In genomic region chr2:32636617-32637016, GRCm38 (mm10) we compare ENCODE assay signal across 12 mouse cellular contexts. TPM values are rescaled to one million over a fixed set of nuclear protein-coding genes. Genes with fewer than 3 reads are reported as not detected.
DNase-seq lines count a peak whose midpoint lies in the region; ATAC-seq and TF ChIP-seq lines count a peak whose summit lies in the region.
"Had no signal": no experiment of that assay in that cellular context is flagged by ENCODE, and none has a peak within 500 bp of the region (broad histone marks: within the 10 kb centered on the region; RNA-seq: fewer than 3 reads in every experiment).

No protein-coding gene starts in this region.

- no peak for TF ChIP-seq CTCF in kidney, postnatal 0 days (IDR thresholded peaks at IDR 0.05; ENCODE audit: low read depth)

- no peaks in the 10 kb centered on the region for H3K9me3 ChIP-seq in heart, embryonic 12.5 days (replicated peaks)
- no peaks in the 10 kb centered on the region for H3K9me3 ChIP-seq in kidney, postnatal 0 days (replicated peaks; ENCODE audit: low read length)
- H3K9me3 ChIP-seq in embryonic facial prominence, embryonic 12.5 days: no peaks in the 10 kb centered on the region
- no peaks in the 10 kb centered on the region for H3K9me3 ChIP-seq in limb, embryonic 13.5 days
- no peaks in the 10 kb centered on the region for H3K9me3 ChIP-seq in hindbrain, embryonic 12.5 days (replicated peaks)
- H3K9me3 ChIP-seq: forebrain, embryonic 10.5 days had no signal

- H3K36me3 ChIP-seq in heart, embryonic 12.5 days: peaks cover 34% of the 10 kb centered on the region
- no peaks in the 10 kb centered on the region for H3K36me3 ChIP-seq in kidney, postnatal 0 days (ENCODE audit: insufficient read depth, low read length)
- H3K36me3 ChIP-seq in embryonic facial prominence, embryonic 12.5 days: no peaks in the 10 kb centered on the region
- no peaks in the 10 kb centered on the region for H3K36me3 ChIP-seq in limb, embryonic 13.5 days
- no peaks in the 10 kb centered on the region for H3K36me3 ChIP-seq in hindbrain, embryonic 12.5 days
- H3K36me3 ChIP-seq: forebrain, embryonic 10.5 days had no signal

- no peak overlapping the region for H3K4me2 ChIP-seq in heart, embryonic 12.5 days
- no peak overlapping the region for H3K4me2 ChIP-seq in kidney, postnatal 0 days (ENCODE audit: low read length)
- H3K4me2 ChIP-seq in embryonic facial prominence, embryonic 12.5 days (replicated peaks): no peak overlapping the region
- no peak overlapping the region for H3K4me2 ChIP-seq in limb, embryonic 13.5 days (replicated peaks)
- H3K4me2 ChIP-seq in hindbrain, embryonic 12.5 days (replicated peaks): no peak overlapping the region

- H3K9ac ChIP-seq in heart, embryonic 12.5 days: no peak overlapping the region
- H3K9ac ChIP-seq in kidney, postnatal 0 days (ENCODE audit: low read depth, low read length): no peak overlapping the region
- no peak overlapping the region for H3K9ac ChIP-seq in embryonic facial prominence, embryonic 12.5 days
- H3K9ac ChIP-seq in limb, embryonic 13.5 days: no peak overlapping the region
- H3K9ac ChIP-seq in hindbrain, embryonic 12.5 days: no peak overlapping the region

- ATAC-seq in heart, embryonic 12.5 days (ENCODE audit: insufficient number of reproducible peaks, low FRiP score): no peak
- ATAC-seq in kidney, postnatal 0 days (replicated peaks; ENCODE audit: low FRiP score, low read depth): no peak
- ATAC-seq in embryonic facial prominence, embryonic 12.5 days (ENCODE audit: insufficient number of reproducible peaks, insufficient read depth, low FRiP score, low TSS enrichment): no peak
- no peak for ATAC-seq in limb, embryonic 13.5 days (ENCODE audit: low FRiP score, low read depth)
- no peak for ATAC-seq in hindbrain, embryonic 12.5 days (ENCODE audit: low FRiP score)

- no peak overlapping the region for H3K4me3 ChIP-seq in heart, embryonic 12.5 days
- H3K4me3 ChIP-seq in kidney, postnatal 0 days (replicated peaks; ENCODE audit: low read depth, low read length): no peak overlapping the region
- no peak overlapping the region for H3K4me3 ChIP-seq in embryonic facial prominence, embryonic 12.5 days
- no peak overlapping the region for H3K4me3 ChIP-seq in limb, embryonic 13.5 days
- H3K4me3 ChIP-seq in hindbrain, embryonic 12.5 days: no peak overlapping the region
- H3K4me3 ChIP-seq: forebrain, embryonic 10.5 days had no signal

- peak overlapping the region; percentile 40 for H3K27ac ChIP-seq in heart, embryonic 12.5 days (ENCODE audit: poor library complexity, severe bottlenecking)
- H3K27ac ChIP-seq in kidney, postnatal 0 days: 0 out of 2 replicates have a peak overlapping the region, but pooled peaks have one; percentile 70
- 0 out of 2 replicates have a peak overlapping the region, but pooled peaks have one; percentile 3 for H3K27ac ChIP-seq in embryonic facial prominence, embryonic 12.5 days
- peak overlapping the region; percentile 61; the same call in 1 of the 2 replicates for H3K27ac ChIP-seq in limb, embryonic 13.5 days
- H3K27ac ChIP-seq in hindbrain, embryonic 12.5 days: no peak overlapping the region
- H3K27ac ChIP-seq: forebrain, embryonic 10.5 days had no signal

- H3K27me3 ChIP-seq in heart, embryonic 12.5 days (replicated peaks): no peaks in the 10 kb centered on the region
- H3K27me3 ChIP-seq in kidney, postnatal 0 days (ENCODE audit: insufficient read depth, low read length): no peaks in the 10 kb centered on the region
- no peaks in the 10 kb centered on the region for H3K27me3 ChIP-seq in embryonic facial prominence, embryonic 12.5 days
- H3K27me3 ChIP-seq in limb, embryonic 13.5 days: no peaks in the 10 kb centered on the region
- H3K27me3 ChIP-seq in hindbrain, embryonic 12.5 days: no peaks in the 10 kb centered on the region

- H3K4me1 ChIP-seq in heart, embryonic 12.5 days (replicated peaks): peaks cover 57% of the 10 kb centered on the region
- H3K4me1 ChIP-seq in kidney, postnatal 0 days (replicated peaks; ENCODE audit: insufficient read depth, low read length): peaks cover 9% of the 10 kb centered on the region
- H3K4me1 ChIP-seq in embryonic facial prominence, embryonic 12.5 days: peaks cover 7% of the 10 kb centered on the region
- H3K4me1 ChIP-seq in limb, embryonic 13.5 days: peaks cover 10% of the 10 kb centered on the region
- H3K4me1 ChIP-seq in hindbrain, embryonic 12.5 days: peaks cover 15% of the 10 kb centered on the region

- DNase-seq in heart, postnatal 4 days: no peak
- DNase-seq in kidney, postnatal 0 days (ENCODE audit: low spot score): no peak
- DNase-seq in kidney, postnatal 14 days: no peak
- no peak for DNase-seq in right cerebral cortex, postnatal 36 days (ENCODE audit: low spot score in 2 of 2)
- DNase-seq: cerebellum, adult 11 months; kidney, postnatal 36 days had no signal

- 69% methylated on average over 7 of the region's 7 CpGs for WGBS in heart, embryonic 12.5 days
- 67% methylated on average over 7 of the region's 7 CpGs for WGBS in kidney, postnatal 0 days
- 73% methylated on average over 7 of the region's 7 CpGs for WGBS in embryonic facial prominence, embryonic 12.5 days
- WGBS in limb, embryonic 13.5 days: 74% methylated on average over 7 of the region's 7 CpGs
- WGBS in hindbrain, embryonic 12.5 days: 83% methylated on average over 7 of the region's 7 CpGs

RNA-seq across cellular contexts. Expression of gene Eng, which starts 9.8 kb away (rescaled TPM):
- polyA plus RNA-seq in heart, embryonic 12.5 days (2016; fragmentation: Nextera tagmentation; extraction: Ambion mirVana): 159 and 168 TPM in 2 replicates
- 100 to 1,000 TPM; 149 to 162 TPM for total RNA-seq in heart, postnatal 4 days (2021)
- 71.6 and 76.3 TPM in 2 replicates for polyA plus RNA-seq in kidney, postnatal 0 days (2015; fragmentation: Nextera tagmentation; extraction: Ambion mirVana)
- 32.1 and 36.4 TPM in 2 replicates for polyA plus RNA-seq in embryonic facial prominence, embryonic 12.5 days (2016; fragmentation: Nextera tagmentation; extraction: Ambion mirVana)
- 43.5 and 45.6 TPM in 2 replicates for polyA plus RNA-seq in limb, embryonic 13.5 days (2015; fragmentation: Nextera tagmentation; extraction: Ambion mirVana)
- polyA plus RNA-seq in hindbrain, embryonic 12.5 days (2016; fragmentation: Nextera tagmentation; extraction: Ambion mirVana): 31.6 and 32.1 TPM in 2 replicates

RNA-seq across cellular contexts. Expression of gene Ak1, which starts 15.1 kb away (rescaled TPM):
- 285 and 294 TPM in 2 replicates for polyA plus RNA-seq in heart, embryonic 12.5 days (2016; fragmentation: Nextera tagmentation; extraction: Ambion mirVana)
- total RNA-seq in heart, postnatal 4 days (2021): 100 to 1,000 TPM; 405 to 424 TPM
- 38.7 and 41.6 TPM in 2 replicates for polyA plus RNA-seq in kidney, postnatal 0 days (2015; fragmentation: Nextera tagmentation; extraction: Ambion mirVana)
- 19.4 and 24.1 TPM in 2 replicates for polyA plus RNA-seq in embryonic facial prominence, embryonic 12.5 days (2016; fragmentation: Nextera tagmentation; extraction: Ambion mirVana)
- polyA plus RNA-seq in limb, embryonic 13.5 days (2015; fragmentation: Nextera tagmentation; extraction: Ambion mirVana): 42.0 and 49.8 TPM in 2 replicates
- 40.4 and 43.2 TPM in 2 replicates for polyA plus RNA-seq in hindbrain, embryonic 12.5 days (2016; fragmentation: Nextera tagmentation; extraction: Ambion mirVana)
- total RNA-seq: monocyte, adult 5-6 weeks had no signal

RNA-seq across cellular contexts. Expression of gene St6galnac6, which starts 37.1 kb away (rescaled TPM):
- polyA plus RNA-seq in heart, embryonic 12.5 days (2016; fragmentation: Nextera tagmentation; extraction: Ambion mirVana): 31.6 and 35.3 TPM in 2 replicates
- total RNA-seq in heart, postnatal 4 days (2021): 10 to 100 TPM; 77.5 to 82.7 TPM
- polyA plus RNA-seq in kidney, postnatal 0 days (2015; fragmentation: Nextera tagmentation; extraction: Ambion mirVana): 13.7 and 15.3 TPM in 2 replicates
- 26.4 and 28.1 TPM in 2 replicates for polyA plus RNA-seq in embryonic facial prominence, embryonic 12.5 days (2016; fragmentation: Nextera tagmentation; extraction: Ambion mirVana)
- polyA plus RNA-seq in limb, embryonic 13.5 days (2015; fragmentation: Nextera tagmentation; extraction: Ambion mirVana): 29.5 and 29.7 TPM in 2 replicates
- 13.5 and 14.3 TPM in 2 replicates for polyA plus RNA-seq in hindbrain, embryonic 12.5 days (2016; fragmentation: Nextera tagmentation; extraction: Ambion mirVana)

RNA-seq across cellular contexts. Expression of gene St6galnac4, which starts 49.7 kb away (rescaled TPM):
- 45.6 and 47.2 TPM in 2 replicates for polyA plus RNA-seq in heart, embryonic 12.5 days (2016; fragmentation: Nextera tagmentation; extraction: Ambion mirVana)
- 10 to 100 TPM; 31.6 to 38.6 TPM for total RNA-seq in heart, postnatal 4 days (2021)
- polyA plus RNA-seq in kidney, postnatal 0 days (2015; fragmentation: Nextera tagmentation; extraction: Ambion mirVana): 15.8 and 18.1 TPM in 2 replicates
- 32.7 and 36.5 TPM in 2 replicates for polyA plus RNA-seq in embryonic facial prominence, embryonic 12.5 days (2016; fragmentation: Nextera tagmentation; extraction: Ambion mirVana)
- 37.2 and 39.5 TPM in 2 replicates for polyA plus RNA-seq in limb, embryonic 13.5 days (2015; fragmentation: Nextera tagmentation; extraction: Ambion mirVana)
- polyA plus RNA-seq in hindbrain, embryonic 12.5 days (2016; fragmentation: Nextera tagmentation; extraction: Ambion mirVana): 21.5 and 22.9 TPM in 2 replicates
